Mouse (Mus musculus) liver, postnatal 0 days (tissue): Measurements from ENCODE around the gene Snapc4.

Source experiments
- CTCF ChIP-seq: sonication (generic); IDR thresholded peaks from 2 replicates; pipeline ENCODE4 v1.5.1; 2016; ENCODE audit warnings: antibody characterized with exemption, low read depth
- EP300 ChIP-seq: IDR thresholded peaks from 2 replicates; pipeline ENCODE4 v1.6.1; 2016; ENCODE audit warnings: antibody characterized with exemption, low read depth, mild to moderate bottlenecking

DNA sequence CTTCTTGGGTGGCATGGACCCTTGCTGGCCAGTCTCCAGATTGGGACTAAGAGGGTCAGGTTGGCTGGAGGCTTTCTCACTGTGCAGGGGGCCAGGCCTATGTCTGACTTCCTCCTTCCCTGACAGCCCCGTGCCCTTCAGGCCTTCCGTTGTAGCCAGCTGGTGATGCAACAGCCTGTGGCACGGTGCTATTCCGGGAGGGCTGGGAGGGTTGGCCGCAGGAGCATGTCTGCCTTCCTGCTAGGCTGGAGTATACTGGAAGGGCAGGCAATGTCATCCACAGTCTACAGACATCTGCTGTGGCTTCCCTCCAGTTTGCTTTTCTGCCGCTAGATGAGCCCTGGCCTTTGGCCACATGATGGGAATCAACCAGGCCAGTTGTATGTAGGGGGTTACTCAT lies 20.5 kb downstream of the Snapc4 start:
- no peak for TF ChIP-seq CTCF
- no peak for TF ChIP-seq EP300
